Mouse (Mus musculus) layer of hippocampus, postnatal 25 days (tissue): ENCODE data around the gene Odc1. TPM values are rescaled to one million over a fixed set of nuclear protein-coding genes. Genes with fewer than 3 reads are reported as not detected.
"Not testable (repeated sequence)": the region's sequence is repeated elsewhere in the genome, so short reads cannot be mapped to it uniquely, and the experiment has no call there.

Experiments used
- DNase-seq, 2 experiments: peaks; one replicate each; pipeline ENCODE4 v3.0.0; 2022; ENCODE audit warnings: mixed read lengths in 2 of 2, low spot score in 1 of 2; ENCODE audit errors: extremely low spot score in 1 of 2
- total RNA-seq, 2 experiments: library from RNA; stranded (reverse); gene quantifications; 2 replicates each; pipeline ENCODE4 v1.2.3; 2021

Odc1 gene
- total RNA-seq, 2 experiments from 2014 or later, result 71.6 to 84.0 TPM

DNA sequence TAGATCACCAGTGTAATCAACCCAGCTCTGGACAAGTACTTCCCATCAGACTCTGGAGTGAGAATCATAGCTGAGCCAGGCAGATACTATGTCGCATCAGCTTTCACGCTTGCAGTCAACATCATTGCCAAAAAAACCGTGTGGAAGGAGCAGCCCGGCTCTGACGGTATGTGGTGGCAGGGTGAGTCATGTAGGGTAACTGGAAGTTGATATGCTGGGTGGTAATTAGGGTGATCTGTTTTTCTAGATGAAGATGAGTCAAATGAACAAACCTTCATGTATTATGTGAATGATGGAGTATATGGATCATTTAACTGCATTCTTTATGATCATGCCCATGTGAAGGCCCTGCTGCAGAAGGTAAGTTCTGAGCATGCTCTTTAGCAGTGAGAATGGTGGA, 4.8 kb downstream of the Odc1 start:
- not testable (repeated sequence) for DNase-seq

DNA sequence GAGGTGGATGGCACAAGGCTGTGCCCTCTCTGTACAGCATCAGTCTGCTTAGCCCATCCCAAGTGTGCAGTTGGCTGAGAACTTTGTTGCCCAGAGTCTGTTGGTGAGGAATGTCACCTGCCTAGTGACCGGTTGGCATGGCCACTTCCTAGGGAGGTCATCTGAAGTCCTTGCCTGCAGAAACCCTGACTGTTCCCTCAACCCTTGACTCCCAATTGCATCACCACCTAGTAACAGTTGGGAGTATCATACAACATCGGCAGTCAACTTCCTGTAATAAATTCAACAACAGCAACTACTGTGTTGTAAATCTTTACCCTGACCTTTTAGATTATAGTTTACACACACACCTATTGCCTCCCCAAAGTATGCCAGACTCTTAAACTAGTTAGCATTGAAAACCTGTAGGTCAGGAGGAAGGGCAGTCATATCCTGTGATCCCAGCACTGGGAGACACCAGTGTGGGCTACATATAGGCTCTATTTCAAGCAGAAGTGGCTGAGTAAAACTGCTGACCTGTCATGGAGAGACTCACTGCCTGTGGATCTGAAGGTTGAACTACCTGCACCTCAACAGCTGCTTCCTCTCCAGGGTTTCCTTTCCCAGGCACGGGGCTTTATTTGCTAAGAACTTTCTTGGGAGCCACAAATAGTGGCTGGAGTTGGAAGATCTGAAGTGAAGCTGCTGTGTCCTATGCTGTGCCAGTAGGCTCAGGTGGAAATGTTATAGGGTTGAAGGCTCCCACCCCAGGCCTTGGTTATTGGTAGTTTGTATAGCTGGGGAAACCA, 6.8 kb downstream of the Odc1 start:
- no peak for DNase-seq

DNA sequence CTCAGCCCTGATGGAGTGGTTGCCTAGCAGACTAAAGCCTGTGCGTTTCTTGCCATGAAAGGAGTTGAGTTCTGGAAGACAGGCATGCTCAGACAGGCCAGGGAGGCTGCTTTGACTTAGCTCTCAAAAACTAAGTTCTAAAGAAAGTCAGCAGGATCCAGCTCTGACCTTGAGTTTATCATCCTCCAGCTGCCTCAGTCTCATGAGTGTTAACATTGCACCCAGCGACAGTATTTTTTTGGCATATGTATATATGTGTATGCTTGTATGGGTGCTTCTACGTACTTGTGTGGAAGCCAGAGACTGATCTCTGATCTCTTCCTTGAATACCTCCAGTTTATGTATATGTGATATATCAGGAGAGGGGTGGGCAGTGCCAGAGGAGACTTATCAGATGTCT, 7.8 kb downstream of the Odc1 start:
- DNase-seq, result no peak

DNA sequence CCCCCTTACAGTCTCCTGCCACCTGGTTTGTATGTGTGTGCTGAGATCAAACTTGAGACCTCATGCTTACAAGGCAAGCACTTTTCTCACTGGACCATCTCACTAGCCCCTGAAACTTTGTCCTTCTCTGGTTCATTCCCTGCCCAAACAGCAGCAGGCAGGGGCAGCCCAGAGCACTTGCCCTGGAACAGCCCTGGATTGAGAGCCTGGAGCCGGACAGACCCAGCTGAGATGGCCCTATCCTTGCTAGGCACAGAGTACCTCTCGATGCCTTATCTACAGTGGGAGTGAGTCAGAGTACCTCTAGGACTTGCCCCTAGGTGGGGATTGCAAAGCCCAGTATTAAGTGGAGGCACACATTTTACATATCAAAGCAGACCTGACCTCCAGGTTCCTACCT, 8.4 kb downstream of the Odc1 start:
- DNase-seq, result no peak

DNA sequence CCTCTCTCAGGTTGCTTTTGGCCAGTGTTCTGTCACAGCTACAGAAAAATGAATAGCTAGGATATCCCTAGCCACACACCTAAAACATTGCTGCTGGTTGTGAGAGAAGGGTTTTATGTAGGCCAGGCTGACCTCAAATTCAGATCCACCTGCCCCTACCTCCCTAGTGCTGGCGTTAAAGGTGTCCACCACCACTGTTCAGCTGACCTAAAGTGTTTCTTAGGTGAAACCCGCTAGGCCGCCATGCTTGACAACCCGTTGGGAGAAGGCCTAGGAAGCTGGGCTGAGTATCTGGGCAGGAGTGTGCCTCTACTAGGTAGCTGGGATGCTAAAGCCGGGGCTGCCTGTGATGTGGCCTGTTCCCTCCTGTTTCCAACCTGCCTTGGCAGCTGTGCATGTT, 9.0 kb downstream of the Odc1 start:
- no peak for DNase-seq

DNA sequence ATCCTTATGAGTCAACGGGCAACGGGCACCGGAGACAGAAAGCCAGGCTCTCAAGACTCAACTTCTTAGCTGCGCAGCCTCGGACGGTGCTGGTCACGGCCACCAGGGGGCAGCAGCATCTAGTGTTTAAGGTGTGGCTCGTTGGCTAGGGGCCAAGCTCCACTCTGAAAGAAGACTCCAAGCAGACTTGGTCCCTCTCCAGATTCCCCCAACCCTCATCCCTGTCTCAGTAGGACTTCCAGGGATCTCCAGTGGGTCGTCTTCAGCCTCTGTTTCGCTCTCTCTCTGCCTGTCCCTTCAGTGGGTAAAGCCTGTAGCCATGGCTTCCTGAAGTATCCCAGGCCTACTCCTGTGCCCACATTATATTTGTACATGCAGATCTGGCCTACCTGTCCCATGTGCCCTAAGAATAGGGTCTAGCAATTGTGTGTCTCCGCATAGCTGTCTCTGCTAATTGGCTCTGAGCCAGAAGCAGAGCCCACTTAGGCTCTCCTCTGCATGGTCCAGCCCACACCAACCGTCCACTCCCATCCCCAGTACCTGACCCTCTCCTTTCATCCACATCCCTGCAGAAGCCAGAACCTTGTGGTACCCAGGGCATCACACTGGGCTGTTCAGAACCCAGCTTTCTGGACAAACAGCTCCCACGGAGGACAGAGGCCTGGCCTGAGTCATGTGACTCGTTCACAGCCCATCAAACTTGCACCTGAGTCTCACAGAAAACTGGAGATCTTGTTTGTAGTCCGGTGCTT, 9.8 kb downstream of the Odc1 start:
- DNase-seq, result peak; percentile 88 to 98

DNA sequence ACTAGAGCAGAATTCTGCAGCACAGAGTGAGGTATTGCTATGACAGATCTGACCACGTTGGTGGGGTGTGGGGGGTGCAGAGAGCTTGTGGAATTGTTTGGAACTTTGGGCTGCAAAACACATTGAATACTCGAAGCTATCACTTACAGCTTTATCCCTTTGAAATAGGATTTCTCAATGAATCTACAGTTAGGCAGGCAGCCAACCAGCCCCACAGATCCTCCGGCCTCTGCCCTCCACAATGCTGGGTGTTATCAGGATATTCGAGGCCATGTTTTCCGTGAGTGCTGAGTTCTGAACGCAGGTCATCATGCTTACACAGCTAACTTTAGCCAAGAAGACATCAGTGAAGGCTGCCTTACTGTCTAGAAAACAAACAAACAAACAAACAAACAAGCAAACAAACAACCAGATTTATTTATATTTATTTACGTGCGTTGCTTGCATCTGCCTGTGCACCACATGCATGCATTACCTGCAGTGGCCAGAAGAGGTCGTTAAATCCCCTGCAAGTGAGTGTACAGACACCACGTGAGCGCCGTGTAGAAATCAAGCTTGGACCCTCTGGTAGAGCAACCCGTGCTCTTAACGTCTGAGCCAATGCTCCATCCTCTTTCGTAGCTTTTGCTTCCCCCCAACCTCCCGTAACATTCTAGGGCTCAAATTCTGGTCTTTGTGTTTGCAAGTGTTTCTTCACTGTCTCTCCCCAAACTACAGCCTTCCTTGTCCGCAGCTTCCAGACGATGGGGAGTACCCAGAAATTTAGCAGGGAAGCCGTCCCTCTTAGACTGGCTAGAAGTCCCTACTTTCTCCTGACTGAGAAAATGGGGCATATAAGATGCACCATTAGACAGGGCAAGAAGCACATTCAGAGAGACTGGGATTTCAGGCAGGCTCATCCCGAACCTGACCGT, 12.1 kb downstream of the Odc1 start:
- peak; percentile 76 to 95 for DNase-seq

DNA sequence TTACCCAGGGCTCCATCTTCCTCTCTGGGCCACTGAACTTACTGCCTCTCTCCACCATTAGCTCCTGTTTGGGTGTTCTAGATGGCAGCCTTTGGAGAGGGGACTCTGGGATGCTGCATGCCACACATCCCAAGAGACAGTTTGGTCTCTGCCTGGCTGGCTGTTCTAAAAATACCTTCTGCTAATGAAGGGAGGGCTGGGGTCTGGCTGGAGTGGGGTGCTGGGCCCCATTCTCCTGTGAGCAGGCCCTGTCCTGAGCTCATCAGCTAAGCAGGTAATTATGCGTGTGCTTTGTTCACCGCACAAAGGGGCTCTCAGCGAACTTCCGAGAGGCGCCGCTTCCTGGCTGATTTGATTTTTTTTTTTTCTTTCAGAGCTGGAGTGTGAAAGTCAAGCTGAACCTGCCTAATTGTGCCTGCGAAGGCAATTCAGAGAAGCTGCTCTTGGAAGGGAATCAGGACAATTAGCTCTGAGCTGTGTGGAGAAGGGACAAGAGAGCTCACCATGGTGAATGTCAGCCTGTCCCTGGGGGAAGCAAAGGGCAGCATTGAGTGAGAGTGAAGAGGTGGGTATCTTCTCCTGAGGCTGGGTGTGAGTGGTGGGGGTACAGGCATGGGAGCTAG, 12.9 kb downstream of the Odc1 start:
- DNase-seq, result no peak

DNA sequence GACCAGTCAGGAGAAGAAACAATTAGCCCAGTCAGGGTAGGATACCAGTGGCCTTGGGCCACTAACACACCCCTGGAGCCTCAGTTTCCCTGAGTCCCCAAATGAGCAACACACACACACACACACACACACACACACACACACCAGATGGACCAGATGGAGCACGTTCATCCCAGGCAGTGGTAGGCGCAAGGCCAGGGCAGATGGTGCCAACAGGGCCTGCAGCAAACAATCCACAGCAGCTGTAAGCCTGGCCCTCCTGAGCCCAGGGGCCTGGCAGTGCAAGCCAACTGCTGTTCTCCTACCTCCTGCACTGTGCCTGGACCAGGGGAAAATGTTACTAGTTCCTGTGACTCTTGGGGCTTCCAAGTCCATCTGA, 13.4 kb downstream of the Odc1 start:
- DNase-seq, result peak in 1 of 2 experiments; percentile 41

DNA sequence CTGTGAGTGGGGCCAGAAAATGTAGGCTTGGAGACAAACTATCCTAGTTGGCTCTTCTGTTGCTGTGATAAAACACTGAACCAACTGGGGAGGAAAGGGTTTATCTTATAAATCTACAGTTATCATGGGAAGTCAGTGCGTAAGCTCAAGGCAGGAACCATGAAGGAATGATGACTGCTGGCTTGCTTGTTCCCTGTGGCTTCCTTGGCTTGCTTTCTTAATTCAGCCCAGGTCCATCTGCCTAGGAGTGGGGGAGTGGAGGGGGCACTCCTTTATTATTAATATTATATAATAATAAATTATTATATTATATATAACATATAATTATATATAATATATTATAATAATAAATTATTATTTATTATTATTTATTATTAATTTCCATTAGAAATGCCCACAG, 17.8 kb downstream of the Odc1 start:
- DNase-seq, result no peak

DNA sequence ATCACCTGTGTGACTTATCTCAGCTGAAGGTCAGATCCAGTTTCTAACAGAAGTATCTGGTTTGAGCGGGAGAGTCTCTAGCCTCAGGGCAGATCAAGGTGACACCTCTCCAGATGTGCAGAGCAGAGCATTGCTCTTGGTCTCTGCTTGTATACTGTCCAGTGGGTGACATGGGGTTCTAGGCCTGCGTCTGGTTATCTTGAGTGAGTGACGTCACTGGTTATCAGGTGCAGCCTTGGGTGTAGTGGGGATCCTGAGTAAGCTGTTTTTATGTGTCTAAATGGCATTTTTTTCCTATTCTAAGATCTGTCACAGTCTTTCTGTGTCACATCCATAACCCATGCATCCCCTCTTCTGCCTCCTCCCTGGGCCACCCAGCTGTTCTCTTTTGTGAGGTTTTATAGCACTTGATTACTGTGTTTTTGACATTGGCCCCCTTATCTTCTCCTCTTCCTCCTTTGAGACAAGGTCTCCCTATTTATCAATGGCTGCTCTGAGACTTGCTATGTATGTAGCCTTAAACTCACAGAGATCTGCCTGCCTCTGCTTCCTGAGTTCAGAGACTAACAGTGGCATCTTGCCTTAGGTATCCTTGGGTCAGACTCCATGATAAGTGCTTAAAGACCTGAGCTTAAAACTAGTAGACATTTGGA, 20.9 kb downstream of the Odc1 start:
- no peak for DNase-seq

DNA sequence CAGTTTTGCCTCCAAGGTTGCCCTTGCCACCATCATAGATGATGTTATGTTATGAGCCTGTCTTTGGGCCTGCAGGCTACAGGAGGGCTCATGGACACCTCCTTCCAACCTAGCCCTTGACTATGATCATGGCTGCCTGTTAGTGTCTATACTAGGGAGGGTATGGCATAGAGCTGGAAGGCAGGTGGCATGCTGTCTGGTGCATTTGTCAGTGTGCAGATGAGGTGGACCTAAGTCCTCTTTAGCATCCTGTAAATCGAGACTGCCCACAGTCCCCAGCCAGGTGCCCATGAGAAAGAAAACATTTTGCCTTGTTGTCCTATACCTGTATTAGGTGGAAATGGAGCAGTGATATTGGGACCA, 21.4 kb downstream of the Odc1 start:
- no peak for DNase-seq

DNA sequence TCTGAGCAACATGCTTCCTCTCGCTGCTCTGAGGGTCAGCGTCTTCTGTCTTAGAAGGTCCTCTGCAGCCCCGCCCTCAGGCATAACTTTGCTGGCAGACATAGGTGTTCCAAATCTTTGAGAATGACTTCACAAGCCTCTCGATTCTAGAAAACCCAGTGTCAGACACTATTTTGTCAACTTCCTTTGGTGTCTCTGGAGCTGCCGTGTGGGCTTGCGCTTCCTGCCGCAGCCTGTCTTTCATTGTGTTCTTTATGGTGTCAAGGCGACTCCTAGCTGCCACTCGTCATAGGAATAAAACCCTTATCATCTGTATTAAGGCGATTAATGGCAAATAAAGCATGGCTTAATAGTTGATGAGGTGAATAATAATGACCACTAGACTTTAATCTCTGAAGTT, 24.0 kb downstream of the Odc1 start:
- DNase-seq, result no peak

DNA sequence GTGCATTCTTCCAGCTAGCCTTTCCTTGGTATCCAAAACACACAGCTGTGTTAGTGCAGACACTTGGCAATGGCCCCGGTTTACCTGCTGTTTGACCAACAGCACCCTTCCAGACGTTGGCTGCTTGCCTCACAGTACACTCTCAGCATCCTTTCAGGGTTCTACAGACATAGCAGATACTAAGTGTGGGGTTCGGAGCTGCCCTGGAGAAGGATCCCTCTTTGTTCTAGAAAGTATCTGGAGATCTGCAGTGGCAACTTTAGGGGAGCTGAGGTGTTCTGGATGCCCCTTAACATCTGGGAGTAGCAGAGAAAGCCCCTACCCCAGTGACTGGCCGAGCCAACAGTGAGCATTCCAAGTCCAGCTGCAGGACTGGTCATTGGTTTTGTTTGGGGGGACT, 30.0 kb downstream of the Odc1 start:
- no peak for DNase-seq

DNA sequence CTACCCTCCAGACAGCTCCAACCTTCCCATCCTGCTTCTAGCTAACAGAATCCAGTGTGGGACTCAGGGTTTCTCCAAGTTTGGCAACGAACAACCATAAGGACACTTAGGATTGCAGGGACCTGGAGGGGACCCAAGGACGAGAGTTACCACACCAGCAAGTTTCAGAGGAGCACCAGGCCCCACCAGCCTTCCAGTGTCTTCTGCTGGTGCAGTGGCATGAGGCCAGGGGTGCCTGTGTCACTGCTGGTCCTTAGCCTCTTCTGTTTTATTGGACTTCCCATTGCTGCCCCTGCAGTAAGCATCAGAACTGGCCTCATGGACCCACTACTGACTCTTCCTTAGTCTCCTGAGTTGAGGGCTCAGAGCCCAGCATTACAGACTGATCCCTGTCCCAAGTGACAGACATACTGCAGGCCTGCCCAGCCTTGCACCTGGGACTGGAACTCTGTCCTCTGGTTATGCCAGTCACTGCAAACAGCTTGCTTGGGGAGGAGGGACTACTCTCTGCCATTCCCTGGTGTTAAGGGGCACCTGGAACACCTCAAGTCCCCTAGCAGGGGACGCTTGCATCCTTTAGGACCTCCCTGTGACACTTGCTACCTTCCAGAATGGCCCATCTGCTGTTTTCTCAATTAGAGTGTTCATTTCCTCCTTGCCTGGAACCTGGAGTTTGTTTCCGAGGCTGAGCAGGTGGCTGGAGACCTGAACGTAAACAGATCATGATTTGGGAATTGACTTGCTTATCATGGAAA, 30.7 kb downstream of the Odc1 start:
- DNase-seq, result no peak

DNA sequence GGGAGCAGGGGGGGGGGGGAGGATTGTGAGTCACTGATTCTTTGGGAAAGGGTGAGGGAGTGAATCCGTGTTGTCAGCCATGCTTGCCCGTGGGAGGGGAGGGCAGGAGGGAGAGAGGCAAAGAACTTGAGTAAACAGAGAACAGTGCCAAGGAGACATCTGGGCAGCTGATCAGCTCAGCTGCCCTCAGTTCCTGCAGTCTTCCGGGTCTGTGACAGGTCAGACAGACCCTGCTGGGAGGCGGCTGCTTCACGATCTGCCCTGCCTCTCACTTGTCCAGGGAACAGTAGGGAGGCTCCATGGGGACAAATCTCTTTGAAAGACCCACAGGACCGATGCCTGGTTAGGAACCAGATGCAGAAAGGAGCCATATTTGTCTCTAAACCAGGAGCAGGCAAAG, 31.4 kb downstream of the Odc1 start:
- no peak for DNase-seq

DNA sequence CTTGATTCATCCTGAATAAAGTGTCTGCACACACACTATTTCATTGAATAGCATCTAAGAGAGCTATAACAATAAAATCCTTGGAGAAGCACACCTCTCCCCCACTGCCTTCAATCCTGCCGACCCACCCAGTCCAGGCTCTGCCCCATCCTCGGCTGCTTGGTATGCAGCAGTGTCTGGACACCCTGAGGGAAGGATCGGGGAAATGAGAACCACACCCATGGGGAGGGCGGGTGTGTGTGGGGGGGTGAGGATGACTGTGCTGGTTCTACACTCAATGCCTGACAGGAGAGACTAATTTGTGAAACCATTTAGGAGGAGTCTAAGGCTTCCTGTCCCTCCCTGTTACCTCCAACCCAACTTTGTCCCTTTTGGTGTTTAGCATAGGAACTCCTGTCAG, 34.0 kb downstream of the Odc1 start:
- DNase-seq, result no peak

DNA sequence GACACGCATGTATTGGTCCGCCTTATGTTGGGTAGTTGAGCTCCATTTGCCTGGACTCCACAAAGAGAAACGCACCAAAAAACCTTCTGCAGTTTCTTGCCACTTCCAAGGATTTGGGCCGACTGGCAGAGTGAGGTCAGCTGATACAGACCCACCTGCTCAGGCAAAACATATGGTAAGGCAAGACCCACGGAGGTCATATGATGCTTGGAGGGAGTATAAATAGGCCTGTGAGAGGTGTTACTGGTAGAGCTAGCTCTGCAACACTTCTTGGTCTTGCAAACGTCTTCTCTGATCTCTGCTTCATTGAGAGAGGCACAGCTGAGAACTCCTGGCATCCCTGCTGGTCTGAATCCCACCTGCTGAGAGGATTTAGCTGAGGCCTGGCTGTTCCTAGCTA, 36.4 kb downstream of the Odc1 start:
- no peak for DNase-seq

DNA sequence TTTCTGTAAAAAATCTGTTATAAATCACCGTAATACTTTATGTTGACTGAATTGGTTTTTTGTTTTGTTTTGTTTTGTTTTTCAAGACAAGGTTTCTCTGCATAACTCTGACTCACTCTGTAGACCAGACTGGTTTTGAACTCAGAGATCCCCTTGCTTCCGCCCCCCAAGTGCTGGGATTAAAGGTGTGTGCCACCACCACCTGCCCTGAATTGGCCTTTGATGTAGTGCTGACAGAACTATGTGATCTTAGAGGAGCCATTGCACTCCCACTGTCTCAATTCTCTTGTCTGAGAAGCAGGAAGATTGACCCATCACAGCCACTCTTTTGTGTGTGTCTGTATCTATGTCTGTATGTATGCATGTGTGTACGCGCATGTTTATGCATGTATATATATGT, 37.8 kb downstream of the Odc1 start:
- DNase-seq, result no peak
